In the genomic region with DNA sequence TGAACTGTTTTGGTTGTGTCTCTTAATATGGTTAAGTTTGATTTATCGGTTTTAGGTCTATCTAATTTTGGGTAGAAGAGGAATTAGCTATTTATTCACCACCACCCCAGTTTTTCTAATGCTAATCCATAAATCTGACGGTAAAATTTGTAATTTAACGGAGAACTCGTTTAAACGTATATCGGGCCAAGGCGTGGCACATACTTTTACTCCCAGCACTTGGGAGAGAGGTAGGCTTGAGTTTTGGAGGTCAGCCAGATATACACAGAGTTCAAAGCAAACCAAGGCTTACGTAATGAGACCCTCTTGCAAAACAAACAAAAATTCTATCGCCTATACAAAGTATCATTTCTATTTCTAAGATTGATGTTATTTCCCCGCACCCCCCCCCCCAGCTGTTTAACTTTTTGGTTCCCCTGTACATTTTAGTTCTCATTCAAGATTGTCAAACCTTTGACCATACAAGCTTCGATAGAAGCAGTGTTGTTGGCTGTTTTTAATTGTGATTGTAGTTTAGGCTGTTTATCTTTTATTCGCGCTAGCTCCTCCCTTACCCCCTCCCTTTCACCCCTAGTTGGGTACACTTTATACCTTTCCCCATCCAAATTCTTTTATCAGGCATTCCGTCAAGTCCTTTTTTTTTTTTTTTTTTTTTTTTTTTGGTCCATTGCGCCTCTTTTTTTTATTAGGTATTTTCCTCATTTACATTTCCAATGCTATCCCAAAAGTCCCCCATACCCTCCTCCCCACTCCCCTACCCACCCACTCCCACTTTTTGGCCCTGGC, we compare ENCODE assay signal across 8 mouse cellular contexts. TPM values are rescaled to one million over a fixed set of nuclear protein-coding genes. Genes with fewer than 3 reads are reported as not detected.
DNase-seq lines count a peak whose midpoint lies in the region; ATAC-seq and TF ChIP-seq lines count a peak whose summit lies in the region.

No protein-coding gene starts in this region.

- H3K9me3 ChIP-seq in embryonic facial prominence, embryonic 13.5 days: no peaks in the 10 kb centered on the region
- H3K9me3 ChIP-seq in intestine, postnatal 0 days (ENCODE audit: control insufficient read depth): no peaks in the 10 kb centered on the region

- DNase-seq in liver, adult 2 months (ENCODE audit: extremely low read depth, low read depth, low spot score): peak; percentile 83
- DNase-seq in liver: no peak
- no peak for DNase-seq in Muller cell, postnatal 12 days (ENCODE audit: inconsistent ontology term)
- DNase-seq in left cerebral cortex, postnatal 14 days (ENCODE audit: low spot score in 2 of 2): no peak
- no peak for DNase-seq in cerebellum, adult 8-10 months

- no peak for TF ChIP-seq POLR2A in liver, adult 2 months (IDR thresholded peaks at IDR 0.05; ENCODE audit: extremely low read depth, insufficient read depth, low read length)

- peaks cover 11% of the 10 kb centered on the region for H3K4me1 ChIP-seq in liver, adult 2 months (ENCODE audit: control insufficient read depth, insufficient read depth, low read length)
- peaks cover 14% of the 10 kb centered on the region for H3K4me1 ChIP-seq in embryonic facial prominence, embryonic 13.5 days
- H3K4me1 ChIP-seq in intestine, postnatal 0 days (replicated peaks; ENCODE audit: control insufficient read depth, insufficient read depth, low read length): 0 out of 2 replicates have a peak, but pooled peaks cover 3% of the 10 kb centered on the region

- peak overlapping the region; percentile 68 for H3K4me2 ChIP-seq in embryonic facial prominence, embryonic 13.5 days
- peak overlapping the region; percentile 75 for H3K4me2 ChIP-seq in intestine, postnatal 0 days (replicated peaks; ENCODE audit: low read depth)

- no peak for TF ChIP-seq CTCF in liver, adult 2 months (IDR thresholded peaks at IDR 0.05; ENCODE audit: low read depth, low read length)
- TF ChIP-seq CTCF in intestine, postnatal 0 days (IDR thresholded peaks at IDR 0.05; ENCODE audit: low read depth): no peak

- peak overlapping the region; percentile 85 for H3K4me3 ChIP-seq in liver, adult 2 months (ENCODE audit: insufficient read depth, low read depth, low read length)
- peak overlapping the region; percentile 84 for H3K4me3 ChIP-seq in embryonic facial prominence, embryonic 13.5 days
- peak overlapping the region; percentile 94 for H3K4me3 ChIP-seq in intestine, postnatal 0 days (ENCODE audit: low read depth, low read length)
- H3K4me3 ChIP-seq in macrophage (ENCODE audit: inconsistent target): peak overlapping the region; percentile 91

- no peak for ATAC-seq in embryonic facial prominence, embryonic 13.5 days (ENCODE audit: insufficient number of reproducible peaks, insufficient read depth, low FRiP score, low TSS enrichment, low read depth)
- no peak for ATAC-seq in intestine, postnatal 0 days

- WGBS in liver, adult 2 months: 5% methylated on average over 15 of the region's 15 CpGs
- WGBS in embryonic facial prominence, embryonic 13.5 days: 21% methylated on average over 15 of the region's 15 CpGs
- WGBS in intestine, postnatal 0 days: 21% methylated on average over 15 of the region's 15 CpGs
- 10% methylated on average over 10 of the region's 15 CpGs for WGBS in macrophage (ENCODE audit: missing documents)

- H3K36me3 ChIP-seq in liver, adult 2 months (ENCODE audit: control insufficient read depth, insufficient read depth, low read length): no peaks in the 10 kb centered on the region
- peaks cover 9% of the 10 kb centered on the region; the same call in 1 of the 2 replicates for H3K36me3 ChIP-seq in embryonic facial prominence, embryonic 13.5 days
- H3K36me3 ChIP-seq in intestine, postnatal 0 days (ENCODE audit: control insufficient read depth, insufficient read depth): no peaks in the 10 kb centered on the region
- H3K36me3 ChIP-seq in macrophage (ENCODE audit: inconsistent target): no peaks in the 10 kb centered on the region

- H3K79me2 ChIP-seq in liver, adult 2 months (ENCODE audit: control insufficient read depth, insufficient read depth, low read length): peaks cover 14% of the 10 kb centered on the region; the same call in 1 of the 2 replicates
- H3K79me2 ChIP-seq in macrophage (ENCODE audit: inconsistent target): peaks cover 60% of the 10 kb centered on the region

- intact Hi-C loops in left cerebral cortex, postnatal 14 days (cut with DNase I): no loop called here

- H3K9ac ChIP-seq in liver, adult 2 months (ENCODE audit: low read depth, low read length): no peak overlapping the region
- H3K9ac ChIP-seq in embryonic facial prominence, embryonic 13.5 days: peak overlapping the region; percentile 90
- peak overlapping the region; percentile 91 for H3K9ac ChIP-seq in intestine, postnatal 0 days (ENCODE audit: low read depth, low read length)

- no peaks in the 10 kb centered on the region for H3K27me3 ChIP-seq in liver, adult 2 months (ENCODE audit: control insufficient read depth, insufficient read depth, low read length)
- H3K27me3 ChIP-seq in embryonic facial prominence, embryonic 13.5 days: no peaks in the 10 kb centered on the region
- H3K27me3 ChIP-seq in intestine, postnatal 0 days (replicated peaks; ENCODE audit: control insufficient read depth, insufficient read depth, low read length): no peaks in the 10 kb centered on the region

- peak overlapping the region; percentile 22 for H3K27ac ChIP-seq in liver, adult 2 months (replicated peaks; ENCODE audit: insufficient read depth, low read depth, low read length)
- peak overlapping the region; percentile 100 for H3K27ac ChIP-seq in embryonic facial prominence, embryonic 13.5 days
- H3K27ac ChIP-seq in intestine, postnatal 0 days (ENCODE audit: low read depth, low read length): peak overlapping the region; percentile 99; the same call in 1 of the 2 replicates
- peak overlapping the region; percentile 94 for H3K27ac ChIP-seq in macrophage

RNA-seq across cellular contexts. Expression of gene Xrn2, which starts 1.5 kb away (rescaled TPM):
- 35.8 and 57.9 TPM in 2 replicates for total RNA-seq in liver, adult 2 months (2014; rRNA removed)
- polyA plus RNA-seq in liver, adult 2 months (2012; rRNA removed): 13.5 and 14.5 TPM in 2 replicates
- 79.4 and 82.3 TPM in 2 replicates for polyA plus RNA-seq in embryonic facial prominence, embryonic 13.5 days (2015; fragmentation: Nextera tagmentation; extraction: Ambion mirVana)
- 46.4 and 50.0 TPM in 2 replicates for polyA plus RNA-seq in intestine, postnatal 0 days (2015; fragmentation: Nextera tagmentation; extraction: Ambion mirVana)
- 100 to 1,000 TPM; 188 to 385 (median 249) TPM for total RNA-seq in macrophage (2018; cell fraction: chromatin; rRNA removed)
- total RNA-seq in macrophage (2018; cell fraction: cytosol; rRNA removed): 10 to 100 TPM; 55.2 to 89.0 (median 66.9) TPM
- total RNA-seq in macrophage (2018; cell fraction: nucleus; rRNA removed): 100 to 1,000 TPM in 25 of 26 experiments, 10 to 100 TPM in 1; 86.0 to 227 (median 120) TPM
- 58.1 to 75.3 TPM (median 58.7 TPM) in 3 replicates for polyA plus RNA-seq in macrophage (2018)
- 10 to 100 TPM; 44.7 to 45.5 TPM for total RNA-seq in left cerebral cortex, postnatal 14 days (2021)

Comparison
In these comparisons a context has a peak if more than half of its experiments do, and no peak if none do; other contexts are left out.
1. H3K27ac ChIP-seq: peak in every context shown above with its lines; median percentile 100 in embryonic facial prominence, embryonic 13.5 days; 99 in intestine, postnatal 0 days; 94 in macrophage; 22 in liver, adult 2 months.